Mouse (Mus musculus) liver, embryonic 15.5 days (tissue): ENCODE results near the gene Galnt2. TPM values are rescaled to one million over a fixed set of nuclear protein-coding genes. Genes with fewer than 3 reads are reported as not detected.

ENCODE experiments used
- ATAC-seq: fragments of 200-750 bp; cut with Nextera tagmentation; 2 replicates; pipeline ENCODE4 v1.8.0; 2017; ENCODE audit warnings: moderate number of reproducible peaks, mild to moderate bottlenecking, moderate library complexity; ENCODE audit not compliant: insufficient read depth
- H3K27ac ChIP-seq: fragments of 300-500 bp; sonication (generic); replicated peaks from 2 replicates; pipeline ENCODE4 v1.5.1; 2015; ENCODE audit warnings: mild to moderate bottlenecking, inconsistent platforms
- H3K27me3 ChIP-seq: fragments of 300-500 bp; sonication (generic); 2 replicates; pipeline ENCODE4 v1.6.1; 2015; ENCODE audit warnings: mild to moderate bottlenecking, inconsistent platforms
- H3K36me3 ChIP-seq: fragments of 300-500 bp; sonication (generic); replicated peaks from 2 replicates; pipeline ENCODE4 v1.6.1; 2015; ENCODE audit warnings: moderate library complexity, mild to moderate bottlenecking, inconsistent platforms
- H3K4me1 ChIP-seq: fragments of 300-500 bp; sonication (generic); replicated peaks from 2 replicates; pipeline ENCODE4 v1.6.1; 2015; ENCODE audit warnings: inconsistent platforms
- H3K4me2 ChIP-seq: fragments of 300-500 bp; sonication (generic); 2 replicates; pipeline ENCODE4 v1.6.1; 2015; ENCODE audit warnings: moderate library complexity, mild to moderate bottlenecking, inconsistent platforms
- H3K4me3 ChIP-seq: fragments of 300-500 bp; sonication (generic); replicated peaks from 2 replicates; pipeline ENCODE4 v1.5.1; 2015; ENCODE audit warnings: mild to moderate bottlenecking, inconsistent platforms
- H3K9ac ChIP-seq: fragments of 300-500 bp; sonication (generic); 2 replicates; pipeline ENCODE4 v1.6.1; 2015; ENCODE audit warnings: moderate library complexity, mild to moderate bottlenecking, inconsistent platforms
- H3K9me3 ChIP-seq: fragments of 300-500 bp; sonication (generic); replicated peaks from 2 replicates; pipeline ENCODE4 v1.6.1; 2016; ENCODE audit warnings: inconsistent platforms
- WGBS: fragments of 180-500 bp; shearing (Covaris S2); methylation state at CpG from one replicate; pipeline ENCODE4 v1.1.7; 2015; ENCODE audit warnings: mixed read lengths; ENCODE audit not compliant: insufficient replicate concordance; 5-methylcytosine and 5-hydroxymethylcytosine counted together
- polyA plus RNA-seq: library from polyadenylated mRNA; unstranded; fragments of >200 nt; fragmentation: Nextera tagmentation; extraction: Ambion mirVana; gene quantifications from 2 replicates; pipeline ENCODE4 v1.2.1, GENCODE M21; 2015

Galnt2 gene
- polyA plus RNA-seq, 1 experiment from 2014 or later = 17.0 TPM

GRCm38 (mm10) chr8:124345098-124345497 lies 113.9 kb downstream of the Galnt2 start:
- Histone ChIP-seq H3K9me3 (no peaks in the 10 kb centered on the region), H3K9ac (no peak overlapping the region), H3K27ac (no peak overlapping the region), H3K4me3 (no peak overlapping the region), H3K4me2 (no peak overlapping the region), H3K27me3 (no peaks in the 10 kb centered on the region), H3K4me1 (peaks cover 7% of the 10 kb centered on the region), H3K36me3 (peaks cover 12% of the 10 kb centered on the region; the same call in 1 of the 2 replicates)
- no peak for ATAC-seq
- WGBS = 65% methylated on average over 10 of the region's 10 CpGs

- Histone ChIP-seq H3K4me3 (no peak overlapping the region), H3K9me3 (no peaks in the 10 kb centered on the region), H3K4me1 (peaks cover 7% of the 10 kb centered on the region), H3K36me3 (0 out of 2 replicates have a peak, but pooled peaks cover 3% of the 10 kb centered on the region), H3K9ac (no peak overlapping the region), H3K27me3 (no peaks in the 10 kb centered on the region), H3K4me2 (no peak overlapping the region), H3K27ac (no peak overlapping the region)
- ATAC-seq = peak; percentile 21; the same call in 1 of the 2 replicates
- WGBS = 37% methylated on average over 19 of the region's 19 CpGs
Measured at GRCm38 (mm10) chr8:124346852-124347523, 115.8 kb downstream of the Galnt2 start.

- H3K36me3 ChIP-seq = 0 out of 2 replicates have a peak, but pooled peaks cover 3% of the 10 kb centered on the region
- no peak overlapping the region for H3K4me3 ChIP-seq
- H3K9me3 ChIP-seq = no peaks in the 10 kb centered on the region
- H3K27me3 ChIP-seq = no peaks in the 10 kb centered on the region
- H3K4me1 ChIP-seq = peaks cover 7% of the 10 kb centered on the region
- 48% methylated on average over 1 of the region's 1 CpGs for WGBS
- H3K27ac ChIP-seq = no peak overlapping the region
- no peak overlapping the region for H3K9ac ChIP-seq
- ATAC-seq = no peak
- no peak overlapping the region for H3K4me2 ChIP-seq
Measured at GRCm38 (mm10) chr8:124348087-124348486, 116.9 kb downstream of the Galnt2 start.

- H3K4me2 ChIP-seq = no peak overlapping the region
- peaks cover 4% of the 10 kb centered on the region for H3K4me1 ChIP-seq
- H3K27me3 ChIP-seq = no peaks in the 10 kb centered on the region
- no peak overlapping the region for H3K27ac ChIP-seq
- H3K36me3 ChIP-seq = no peaks in the 10 kb centered on the region
- no peaks in the 10 kb centered on the region for H3K9me3 ChIP-seq
- H3K4me3 ChIP-seq = no peak overlapping the region
- WGBS = 39% methylated on average over 7 of the region's 7 CpGs
- no peak for ATAC-seq
- H3K9ac ChIP-seq = no peak overlapping the region
Measured at GRCm38 (mm10) chr8:124349663-124350062, 118.5 kb downstream of the Galnt2 start.

- no peaks in the 10 kb centered on the region; the same call in 1 of the 2 replicates for H3K27me3 ChIP-seq
- H3K36me3 ChIP-seq = no peaks in the 10 kb centered on the region
- ATAC-seq = no peak
- no peak overlapping the region for H3K4me2 ChIP-seq
- no peaks in the 10 kb centered on the region for H3K9me3 ChIP-seq
- H3K27ac ChIP-seq = no peak overlapping the region
- WGBS = 52% methylated on average over 5 of the region's 5 CpGs
- H3K9ac ChIP-seq = no peak overlapping the region
- 0 out of 2 replicates have a peak, but pooled peaks cover 3% of the 10 kb centered on the region for H3K4me1 ChIP-seq
- H3K4me3 ChIP-seq = no peak overlapping the region
Measured at GRCm38 (mm10) chr8:124351636-124352035, 120.4 kb downstream of the Galnt2 start.

GRCm38 (mm10) chr8:124360911-124361310 lies 129.7 kb downstream of the Galnt2 start:
- H3K4me1 ChIP-seq = no peaks in the 10 kb centered on the region
- no peak overlapping the region for H3K4me2 ChIP-seq
- H3K36me3 ChIP-seq = no peaks in the 10 kb centered on the region
- H3K4me3 ChIP-seq = no peak overlapping the region
- 57% methylated on average over 3 of the region's 3 CpGs for WGBS
- H3K9me3 ChIP-seq = no peaks in the 10 kb centered on the region
- no peaks in the 10 kb centered on the region; the same call in 1 of the 2 replicates for H3K27me3 ChIP-seq
- H3K9ac ChIP-seq = no peak overlapping the region
- H3K27ac ChIP-seq = no peak overlapping the region
- no peak for ATAC-seq

GRCm38 (mm10) chr8:124361773-124362427 lies 130.7 kb downstream of the Galnt2 start:
- H3K36me3 ChIP-seq = no peaks in the 10 kb centered on the region
- no peak for ATAC-seq
- 0 out of 2 replicates have a peak overlapping the region, but pooled peaks have one; percentile 9 for H3K27ac ChIP-seq
- H3K9me3 ChIP-seq = no peaks in the 10 kb centered on the region
- H3K4me1 ChIP-seq = no peaks in the 10 kb centered on the region
- no peak overlapping the region for H3K9ac ChIP-seq
- no peaks in the 10 kb centered on the region for H3K27me3 ChIP-seq
- peak overlapping the region; percentile 10; the same call in 1 of the 2 replicates for H3K4me2 ChIP-seq
- 59% methylated on average over 11 of the region's 11 CpGs for WGBS
- peak overlapping the region; percentile 5; the same call in 1 of the 2 replicates for H3K4me3 ChIP-seq

- Histone ChIP-seq H3K4me1 (no peaks in the 10 kb centered on the region), H3K36me3 (no peaks in the 10 kb centered on the region), H3K9ac (no peak overlapping the region), H3K9me3 (no peaks in the 10 kb centered on the region), H3K27me3 (no peaks in the 10 kb centered on the region), H3K4me3 (peak overlapping the region; percentile 5; the same call in 1 of the 2 replicates), H3K27ac (0 out of 2 replicates have a peak overlapping the region, but pooled peaks have one; percentile 9), H3K4me2 (peak overlapping the region; percentile 10; the same call in 1 of the 2 replicates)
- no peak for ATAC-seq
- 63% methylated on average over 7 of the region's 7 CpGs for WGBS
Measured at GRCm38 (mm10) chr8:124362589-124362988, 131.4 kb downstream of the Galnt2 start.

GRCm38 (mm10) chr8:124363337-124363736 lies 132.1 kb downstream of the Galnt2 start:
- H3K36me3 ChIP-seq = no peaks in the 10 kb centered on the region
- no peak overlapping the region for H3K9ac ChIP-seq
- no peaks in the 10 kb centered on the region for H3K27me3 ChIP-seq
- no peaks in the 10 kb centered on the region; the same call in 1 of the 2 replicates for H3K4me1 ChIP-seq
- no peak overlapping the region for H3K4me2 ChIP-seq
- WGBS = 78% methylated on average over 15 of the region's 15 CpGs
- no peaks in the 10 kb centered on the region for H3K9me3 ChIP-seq
- H3K4me3 ChIP-seq = no peak overlapping the region
- H3K27ac ChIP-seq = no peak overlapping the region
- ATAC-seq = no peak

- H3K4me3 ChIP-seq = no peak overlapping the region
- ATAC-seq = no peak
- H3K27me3 ChIP-seq = no peaks in the 10 kb centered on the region
- H3K27ac ChIP-seq = no peak overlapping the region
- no peak overlapping the region for H3K9ac ChIP-seq
- H3K4me2 ChIP-seq = no peak overlapping the region
- 12% methylated on average over 8 of the region's 8 CpGs for WGBS
- H3K36me3 ChIP-seq = no peaks in the 10 kb centered on the region
- H3K9me3 ChIP-seq = no peaks in the 10 kb centered on the region
- H3K4me1 ChIP-seq = no peaks in the 10 kb centered on the region; the same call in 1 of the 2 replicates
Measured at GRCm38 (mm10) chr8:124368213-124368612, 137.0 kb downstream of the Galnt2 start.

GRCm38 (mm10) chr8:124370422-124371183 lies 139.4 kb downstream of the Galnt2 start:
- Histone ChIP-seq H3K27ac (no peak overlapping the region), H3K9ac (no peak overlapping the region), H3K36me3 (no peaks in the 10 kb centered on the region), H3K4me1 (no peaks in the 10 kb centered on the region; the same call in 1 of the 2 replicates), H3K4me3 (no peak overlapping the region), H3K9me3 (no peaks in the 10 kb centered on the region), H3K4me2 (no peak overlapping the region), H3K27me3 (no peaks in the 10 kb centered on the region)
- WGBS = 67% methylated on average over 17 of the region's 17 CpGs
- no peak for ATAC-seq
